Mouse (Mus musculus) cerebellum, adult 9-10 months (tissue): ENCODE results near the gene Cd81.

ENCODE experiments used
- DNase-seq: peaks from one replicate; pipeline ENCODE4 v3.0.0; 2022

Cd81 gene

DNA sequence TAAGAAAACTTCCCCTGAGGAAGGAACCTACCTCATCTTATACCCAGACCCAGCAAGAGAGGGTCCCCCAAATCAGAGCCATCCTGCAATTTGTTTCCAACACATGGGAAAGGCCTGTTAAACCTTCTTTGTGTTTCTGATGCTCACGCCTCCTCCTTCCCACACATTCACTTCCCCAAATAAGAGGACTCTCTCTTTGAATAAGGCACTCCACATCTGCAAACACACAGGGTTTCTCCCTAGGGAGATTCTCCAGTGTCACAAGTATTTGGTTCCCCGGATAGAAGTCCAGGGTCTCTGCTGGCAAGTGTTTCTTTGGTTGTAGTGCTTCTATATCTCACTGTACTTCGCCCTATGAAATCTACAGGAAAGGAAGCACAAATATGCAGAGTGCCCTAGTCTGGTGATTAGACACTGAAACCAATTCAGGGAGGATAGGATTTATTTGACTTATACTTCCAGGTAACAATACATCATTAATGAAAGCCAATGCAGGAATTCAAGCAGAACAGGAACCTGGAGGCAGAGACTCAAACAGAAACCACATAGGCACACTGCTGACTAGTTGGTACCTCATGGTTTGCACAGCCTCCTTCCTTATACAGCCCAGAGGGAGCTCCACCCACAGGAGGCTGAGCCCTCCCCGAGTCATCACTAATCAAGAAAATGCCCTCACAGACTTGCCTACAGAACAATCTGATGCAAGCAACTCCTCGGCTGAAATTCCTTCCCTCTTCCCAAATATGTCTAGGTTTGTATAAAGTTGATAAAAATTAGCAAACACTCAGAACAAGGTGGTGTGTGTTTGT, 31.0 kb upstream of the Cd81 start:
- no peak for DNase-seq

DNA sequence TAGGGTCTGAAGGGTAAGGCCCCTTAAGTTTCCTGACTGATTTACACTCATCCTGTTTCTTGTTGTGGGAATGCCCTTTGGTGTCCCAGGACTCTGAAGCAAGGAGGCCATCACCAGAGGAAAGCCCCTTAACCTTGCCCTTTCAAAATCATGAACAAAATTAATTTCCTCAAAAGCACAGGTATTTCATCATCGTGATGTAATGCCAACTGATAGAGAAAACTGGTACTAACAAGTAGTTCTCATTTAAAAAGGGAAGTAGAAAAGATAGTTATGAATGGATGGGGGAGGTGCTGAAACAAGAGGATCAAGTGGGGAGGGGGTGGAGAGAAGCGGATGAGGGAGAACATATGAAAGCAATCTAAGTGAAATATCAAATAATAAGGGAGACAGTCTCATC, 29.0 kb upstream of the Cd81 start:
- no peak for DNase-seq

GRCm38 (mm10) chr7:143024293-143024692, 28.2 kb upstream of the Cd81 start:
- DNase-seq = no peak

DNA sequence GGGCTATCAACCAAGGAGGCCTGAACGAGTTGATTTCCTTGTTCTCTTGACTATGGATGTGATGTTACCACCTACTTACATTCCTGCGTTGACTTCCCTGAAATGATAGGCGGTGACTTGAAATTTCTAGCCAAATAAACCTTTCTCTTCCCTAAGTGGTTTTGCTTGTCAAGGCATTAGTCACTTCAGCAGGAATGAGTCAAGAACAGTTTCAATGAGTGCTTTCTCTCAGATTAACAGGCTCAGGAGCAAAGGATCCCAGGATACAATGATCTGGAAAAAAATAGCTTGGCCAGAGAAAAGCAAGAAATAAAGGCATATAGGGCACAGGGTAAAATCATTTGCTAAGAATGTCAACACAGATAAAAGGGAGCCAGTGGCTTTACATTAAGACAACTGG, 27.0 kb upstream of the Cd81 start:
- no peak for DNase-seq

DNA sequence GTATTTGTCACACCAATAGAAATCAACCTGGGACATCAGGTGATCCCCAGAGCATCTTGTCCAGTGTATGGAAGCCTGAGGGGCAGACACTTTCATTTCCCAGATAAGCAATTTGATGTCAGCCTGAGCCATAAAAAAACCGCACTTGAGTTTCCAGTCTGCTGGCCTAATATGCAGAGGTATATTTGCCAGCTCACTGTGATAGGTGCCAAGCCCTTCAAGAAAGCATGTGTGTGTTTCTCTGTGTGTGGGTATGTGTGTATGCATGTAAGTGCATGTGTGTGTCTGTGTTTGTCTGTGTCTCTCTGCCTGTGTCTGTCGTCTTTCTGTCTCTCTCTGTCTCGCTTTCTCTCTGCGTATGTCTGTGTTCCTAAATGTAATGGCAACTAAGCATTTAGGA, 25.3 kb upstream of the Cd81 start:
- DNase-seq = no peak

DNA sequence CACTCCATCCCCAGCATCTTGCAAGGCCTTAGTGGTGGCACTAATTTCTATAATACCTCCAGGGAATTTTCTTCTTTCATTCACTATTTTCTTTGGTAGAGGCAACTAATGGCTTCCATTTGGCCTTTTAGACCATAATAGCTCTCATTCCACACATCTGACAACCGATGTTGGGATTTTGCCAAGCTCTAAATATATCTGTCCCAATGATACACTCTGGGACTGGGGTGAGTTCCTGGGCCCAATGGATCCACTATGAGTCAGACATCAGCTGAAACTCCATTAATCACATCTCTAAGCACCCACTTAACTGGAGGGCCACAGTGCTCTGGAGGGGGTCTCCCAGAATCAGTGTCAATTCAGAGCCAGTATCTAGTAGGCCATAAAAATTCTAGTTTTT, 20.7 kb upstream of the Cd81 start:
- no peak for DNase-seq

DNA sequence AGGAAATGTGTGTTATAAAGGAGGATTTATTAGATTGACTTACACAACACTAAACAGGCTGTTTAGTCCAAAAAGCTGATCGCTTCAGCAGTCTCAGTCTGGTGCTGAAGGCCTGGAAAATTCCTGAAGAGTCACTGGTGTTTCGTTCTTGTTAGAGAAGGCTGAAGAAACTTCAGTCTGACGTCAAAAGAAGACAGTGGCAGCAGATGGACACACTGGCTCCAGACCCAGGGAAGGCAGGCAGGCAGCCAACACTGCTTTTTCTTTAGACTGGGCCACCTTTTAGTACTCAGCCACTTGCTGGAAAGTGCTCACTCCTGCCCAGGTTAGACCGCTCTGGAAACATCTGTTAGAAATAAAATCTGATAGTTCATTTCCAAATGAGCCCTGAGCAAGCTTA, 19.0 kb upstream of the Cd81 start:
- no peak for DNase-seq

GRCm38 (mm10) chr7:143034112-143034511, 18.4 kb upstream of the Cd81 start:
- DNase-seq = no peak

GRCm38 (mm10) chr7:143034519-143035450, 17.8 kb upstream of the Cd81 start:
- DNase-seq = no peak

GRCm38 (mm10) chr7:143036787-143037186, 15.8 kb upstream of the Cd81 start:
- no peak for DNase-seq

GRCm38 (mm10) chr7:143037306-143037705, 15.2 kb upstream of the Cd81 start:
- DNase-seq = no peak

DNA sequence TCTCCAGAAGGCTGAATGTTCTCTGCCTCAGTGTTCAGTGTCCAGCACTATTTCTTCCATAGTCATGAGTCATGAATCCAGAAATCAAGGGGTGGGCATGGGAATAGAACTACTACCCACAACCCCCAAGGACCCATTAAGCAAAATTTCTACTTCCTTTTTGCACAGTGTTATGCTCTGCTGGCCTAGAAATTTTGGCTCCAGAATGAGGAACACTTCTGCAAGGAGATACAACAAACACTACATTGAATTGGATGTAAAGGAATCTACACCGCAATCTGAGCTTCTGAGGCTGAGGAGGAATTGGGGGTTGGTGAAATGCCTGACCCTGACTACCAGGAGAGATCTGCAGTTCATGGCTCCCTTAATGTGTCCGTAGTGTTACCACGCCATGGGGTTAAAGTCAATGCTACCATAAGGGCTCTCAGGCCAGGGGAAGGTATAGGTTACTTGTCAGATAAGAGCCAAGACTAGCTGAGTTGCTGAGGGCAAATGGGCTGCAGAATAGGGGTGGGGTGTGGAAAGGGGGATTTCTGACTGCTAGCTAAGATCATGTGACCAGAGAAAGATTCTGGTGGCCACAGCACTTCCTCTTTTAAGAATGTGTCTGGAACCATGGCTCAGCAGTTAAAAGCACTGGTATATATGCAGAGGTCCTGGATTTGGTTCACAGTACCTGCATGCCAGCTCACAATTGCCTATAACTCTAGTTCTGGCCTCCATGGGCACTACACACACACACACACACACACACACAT, 14.2 kb upstream of the Cd81 start:
- no peak for DNase-seq

DNA sequence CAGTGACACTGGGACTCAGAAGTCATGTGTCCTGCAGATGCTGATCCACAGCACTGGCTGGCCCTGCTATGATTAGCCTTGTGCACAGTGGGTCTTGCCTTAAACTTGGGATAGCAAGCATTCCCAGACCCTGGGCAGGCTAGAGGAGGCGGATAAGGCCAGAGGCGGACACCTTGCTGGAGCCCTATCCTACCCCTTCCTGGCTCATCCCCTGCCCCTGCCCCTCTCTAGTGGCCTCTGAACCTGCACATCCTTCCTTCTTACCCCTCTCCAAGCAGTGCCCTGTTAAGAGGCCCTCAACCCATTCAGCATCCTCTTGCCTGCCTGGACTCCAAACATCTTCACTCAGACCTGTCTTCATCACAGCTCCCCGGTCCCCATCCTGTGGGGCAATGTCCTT, 12.0 kb upstream of the Cd81 start:
- no peak for DNase-seq

DNA sequence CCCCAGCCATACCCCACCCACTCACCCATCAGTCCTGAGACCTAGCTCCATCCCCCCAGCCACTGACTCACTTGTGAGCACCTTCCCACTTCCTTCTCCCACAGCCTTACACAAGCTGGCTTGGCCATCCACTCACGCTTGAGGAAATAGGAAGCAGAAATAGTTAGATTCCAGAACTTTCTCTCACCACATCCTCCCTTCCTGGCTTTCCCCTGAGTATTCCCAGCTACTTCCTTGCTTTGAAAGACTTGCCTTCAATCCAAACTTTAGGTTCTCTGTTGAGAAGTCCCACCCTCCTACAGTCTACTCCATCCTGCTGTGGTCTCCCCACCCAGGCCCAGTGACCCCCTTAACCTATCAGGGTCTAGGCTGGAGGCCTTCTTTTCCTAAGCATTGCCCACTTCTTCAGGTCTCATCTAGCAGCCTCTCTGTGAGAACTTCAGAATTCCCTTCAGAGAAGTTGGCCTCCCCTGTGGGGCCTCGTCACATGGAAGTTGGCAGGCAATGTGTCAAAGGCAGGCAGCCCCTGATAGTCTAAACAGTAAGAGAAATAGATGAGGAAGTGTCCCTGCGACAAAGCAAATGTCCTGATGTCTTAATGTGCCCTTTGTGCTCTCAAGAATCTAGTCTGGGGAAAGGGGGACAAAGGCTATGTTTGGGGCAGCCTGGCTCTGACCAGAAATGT, 11.3 kb upstream of the Cd81 start:
- DNase-seq = no peak

DNA sequence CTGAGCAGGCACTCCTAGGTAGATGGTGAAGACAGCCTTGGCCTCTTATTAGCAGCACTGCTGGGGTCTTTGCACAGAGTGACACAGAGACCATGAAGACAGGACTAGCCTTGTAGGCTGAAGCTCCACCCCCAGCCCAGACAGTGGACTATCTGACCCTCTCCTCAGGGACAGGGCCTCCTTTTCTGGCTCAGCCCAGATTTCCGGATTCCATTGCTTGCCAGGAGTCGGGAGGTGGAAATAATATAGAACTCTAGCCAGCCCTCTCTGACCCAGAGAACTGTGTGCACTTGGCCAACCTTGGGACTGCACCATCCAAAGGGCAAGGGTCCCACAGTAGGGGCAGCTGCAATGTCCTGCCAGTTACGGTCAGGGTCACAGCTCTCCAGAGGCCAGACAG, 10.4 kb upstream of the Cd81 start:
- no peak for DNase-seq

- no peak for DNase-seq
Measured at GRCm38 (mm10) chr7:143042897-143043300, 9.6 kb upstream of the Cd81 start.

DNA sequence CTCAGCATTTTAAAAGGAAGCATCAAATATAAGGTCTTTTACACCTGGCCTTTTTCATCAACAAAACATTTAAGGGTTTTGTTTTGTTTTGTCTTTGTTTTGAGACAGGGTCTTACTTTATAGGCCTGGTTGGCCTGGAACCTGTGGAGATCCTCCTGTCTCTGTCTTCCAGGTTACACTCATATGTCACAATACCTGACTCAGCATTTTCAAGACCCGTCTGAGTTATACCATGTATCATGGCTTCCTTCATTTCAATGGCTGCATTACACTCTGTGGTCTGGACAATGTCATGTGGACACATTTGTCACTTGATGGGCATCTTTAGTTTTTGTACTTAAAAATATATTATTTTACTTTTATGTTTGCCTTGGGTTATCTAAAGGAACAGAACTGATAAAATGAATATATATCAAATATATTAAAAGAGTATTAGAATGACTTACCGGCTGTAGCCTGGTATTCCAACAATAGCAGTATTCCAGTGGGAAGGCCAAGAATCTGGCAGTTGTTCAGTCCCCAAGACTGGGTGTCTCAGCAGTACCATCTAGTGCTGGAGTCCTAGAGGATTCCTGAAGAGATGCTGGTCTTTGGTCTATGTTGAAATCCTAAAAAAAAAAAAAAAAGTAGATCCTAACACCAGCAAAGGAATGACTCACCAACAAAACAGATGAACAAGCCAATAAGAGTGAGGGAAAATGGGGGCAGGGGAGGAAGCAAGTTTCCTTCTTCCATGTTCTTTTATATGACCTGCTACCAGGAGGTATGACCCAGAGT, 8.3 kb upstream of the Cd81 start:
- DNase-seq = no peak

- no peak for DNase-seq
Measured at GRCm38 (mm10) chr7:143044826-143045206, 7.7 kb upstream of the Cd81 start.

DNA sequence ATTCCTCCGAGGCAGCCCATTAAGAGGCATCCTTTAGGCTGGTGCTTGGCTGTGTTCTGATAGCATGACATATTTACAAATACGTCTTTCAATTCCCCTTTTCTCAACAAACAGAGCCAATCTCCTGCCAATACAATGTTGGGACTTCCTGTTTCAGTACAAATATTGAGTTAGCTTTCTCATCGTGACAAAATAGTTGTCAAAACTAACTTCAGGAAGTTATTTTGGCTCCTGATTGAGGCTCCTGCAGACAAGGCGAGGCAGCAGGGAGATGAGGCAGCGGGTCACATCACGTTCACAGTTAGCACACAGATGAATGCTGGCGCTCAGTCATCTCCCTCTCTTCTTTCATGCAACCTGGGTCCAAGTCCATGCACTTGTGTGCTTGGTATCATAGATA, 6.2 kb upstream of the Cd81 start:
- DNase-seq = no peak

DNA sequence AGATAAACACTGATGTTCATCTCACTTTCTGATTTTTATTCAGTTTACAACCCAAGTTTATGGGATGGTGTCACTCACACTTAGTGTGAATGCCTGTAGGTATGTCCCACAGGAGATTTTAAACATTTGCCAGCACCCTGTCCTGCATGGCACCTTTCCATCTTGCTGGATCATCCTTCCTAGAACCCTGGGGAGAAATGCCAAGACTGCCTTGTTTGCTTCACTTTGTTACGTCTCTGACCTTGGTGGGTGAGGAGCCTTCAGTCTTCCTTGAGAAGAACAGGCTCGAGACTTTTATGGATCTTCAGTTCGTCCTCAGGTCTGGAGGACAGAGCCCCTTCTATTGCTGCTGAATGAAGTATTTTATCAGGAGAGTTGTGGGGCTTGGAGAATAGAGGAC, 3.2 kb upstream of the Cd81 start:
- peak; percentile 19 for DNase-seq

DNA sequence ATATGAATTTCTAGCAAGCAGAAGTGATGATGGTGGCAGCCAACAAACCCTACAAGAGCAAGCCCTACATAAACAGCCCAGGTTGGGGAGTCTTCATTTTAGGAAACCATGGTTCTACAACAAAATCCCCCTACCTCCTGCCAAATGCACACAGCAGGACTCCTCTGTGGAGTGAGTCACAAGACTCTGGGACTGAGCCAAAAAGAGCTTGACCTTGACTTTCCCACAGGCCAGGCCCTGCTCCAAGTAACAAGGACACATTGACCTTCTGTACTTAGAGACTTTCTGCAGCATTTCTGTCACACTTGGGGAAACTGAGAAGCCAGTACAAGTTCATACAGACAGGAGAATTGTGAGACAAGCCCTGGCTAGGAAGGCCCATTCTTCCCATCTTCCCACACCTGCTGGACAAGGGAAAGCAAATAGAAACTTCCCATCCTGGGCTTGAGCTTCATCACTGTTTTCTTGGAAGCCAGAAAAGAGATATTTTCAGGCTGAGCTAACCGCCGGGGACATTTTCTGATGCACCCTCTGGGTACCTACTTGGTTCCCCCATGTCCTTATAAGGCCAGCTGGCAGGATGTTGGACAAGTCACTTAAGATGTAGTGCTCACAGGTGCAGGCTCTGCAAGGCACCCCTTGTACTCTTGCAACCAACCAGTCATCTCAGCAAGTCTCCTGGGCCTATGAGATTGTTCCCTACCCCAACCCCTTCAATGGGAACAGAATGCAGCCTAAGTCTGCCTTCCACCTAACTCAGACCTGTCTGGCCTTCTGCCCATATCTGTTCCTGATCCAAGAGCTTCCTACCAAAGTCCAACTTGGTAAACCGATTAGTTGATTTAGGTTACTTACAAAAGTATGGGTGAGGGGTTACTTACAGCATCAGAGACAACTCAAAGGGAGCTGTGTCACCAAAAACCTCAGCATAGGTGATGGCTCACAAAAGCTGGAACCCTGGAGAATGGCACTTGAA, 2.4 kb upstream of the Cd81 start:
- DNase-seq = peak; percentile 27
